Mouse (Mus musculus): ENCODE data around the gene Siva1. TPM values are rescaled to one million over a fixed set of nuclear protein-coding genes. Genes with fewer than 3 reads are reported as not detected.

Gene Siva1
- total RNA-seq, 2 experiments from 2014 or later, result 20.0 to 21.9 TPM

GRCm38 (mm10) chr12:112651778-112652439 is 7.4 kb downstream of the Siva1 start:
- DNase-seq (ENCODE audit: extremely low spot score in 1 of 2, low spot score in 1 of 2), result no peak

GRCm38 (mm10) chr12:112653157-112653824 is 8.8 kb downstream of the Siva1 start:
- DNase-seq (ENCODE audit: extremely low spot score in 1 of 2, low spot score in 1 of 2), result peak; percentile 67 to 92

GRCm38 (mm10) chr12:112654076-112654475 is 9.6 kb downstream of the Siva1 start:
- DNase-seq (ENCODE audit: extremely low spot score in 1 of 2, low spot score in 1 of 2), result no peak

GRCm38 (mm10) chr12:112658619-112659018 is 14.1 kb downstream of the Siva1 start:
- DNase-seq (ENCODE audit: extremely low spot score in 1 of 2, low spot score in 1 of 2), result no peak

GRCm38 (mm10) chr12:112659109-112659508 is 14.6 kb downstream of the Siva1 start:
- DNase-seq (ENCODE audit: extremely low spot score in 1 of 2, low spot score in 1 of 2), result peak; percentile 58 to 80

- no peak for DNase-seq (ENCODE audit: extremely low spot score in 1 of 2, low spot score in 1 of 2)
Measured at GRCm38 (mm10) chr12:112660576-112661326, 16.3 kb downstream of the Siva1 start.

GRCm38 (mm10) chr12:112661327-112661605 is 16.8 kb downstream of the Siva1 start:
- DNase-seq (ENCODE audit: extremely low spot score in 1 of 2, low spot score in 1 of 2), result no peak

- DNase-seq (ENCODE audit: extremely low spot score in 1 of 2, low spot score in 1 of 2), result no peak
Measured at GRCm38 (mm10) chr12:112661851-112662250, 17.4 kb downstream of the Siva1 start.

- DNase-seq (ENCODE audit: extremely low spot score in 1 of 2, low spot score in 1 of 2), result no peak
Measured at GRCm38 (mm10) chr12:112663303-112663702, 18.8 kb downstream of the Siva1 start.

- no peak for DNase-seq (ENCODE audit: extremely low spot score in 1 of 2, low spot score in 1 of 2)
Measured at GRCm38 (mm10) chr12:112663716-112664115, 19.2 kb downstream of the Siva1 start.

GRCm38 (mm10) chr12:112664124-112664523 is 19.6 kb downstream of the Siva1 start:
- no peak for DNase-seq (ENCODE audit: extremely low spot score in 1 of 2, low spot score in 1 of 2)

- no peak for DNase-seq (ENCODE audit: extremely low spot score in 1 of 2, low spot score in 1 of 2)
Measured at GRCm38 (mm10) chr12:112664656-112665055, 20.2 kb downstream of the Siva1 start.

- DNase-seq (ENCODE audit: extremely low spot score in 1 of 2, low spot score in 1 of 2), result peak; percentile 55 to 75
Measured at GRCm38 (mm10) chr12:112665445-112665844, 21.0 kb downstream of the Siva1 start.

- no peak for DNase-seq (ENCODE audit: extremely low spot score in 1 of 2, low spot score in 1 of 2)
Measured at GRCm38 (mm10) chr12:112665881-112666544, 21.5 kb downstream of the Siva1 start.

- DNase-seq (ENCODE audit: extremely low spot score in 1 of 2, low spot score in 1 of 2), result no peak
Measured at GRCm38 (mm10) chr12:112667619-112668297, 23.3 kb downstream of the Siva1 start.

GRCm38 (mm10) chr12:112670718-112671393 is 26.4 kb downstream of the Siva1 start:
- DNase-seq (ENCODE audit: extremely low spot score in 1 of 2, low spot score in 1 of 2), result no peak

- DNase-seq (ENCODE audit: extremely low spot score in 1 of 2, low spot score in 1 of 2), result no peak
Measured at GRCm38 (mm10) chr12:112671891-112672290, 27.4 kb downstream of the Siva1 start.

- no peak for DNase-seq (ENCODE audit: extremely low spot score in 1 of 2, low spot score in 1 of 2)
Measured at GRCm38 (mm10) chr12:112672744-112673575, 28.5 kb downstream of the Siva1 start.

GRCm38 (mm10) chr12:112673576-112674091 is 29.2 kb downstream of the Siva1 start:
- DNase-seq (ENCODE audit: extremely low spot score in 1 of 2, low spot score in 1 of 2), result no peak
